18 mouse cellular contexts compared by ENCODE assay signal in genomic region chr7:117846041-117846440, GRCm38 (mm10).
A peak's percentile ranks its signal among the peaks of the same experiment; 100 is the strongest.
DNase-seq lines count a peak whose midpoint lies in the region; ATAC-seq lines count a peak whose summit lies in the region.
"Had no signal": no experiment of that assay in that cellular context is flagged by ENCODE, and none has a peak within 500 bp of the region (broad histone marks: within the 10 kb centered on the region; RNA-seq: fewer than 3 reads in every experiment).

No protein-coding gene starts in this region.

- no peaks in the 10 kb centered on the region for H3K9me3 ChIP-seq in midbrain, embryonic 11.5 days (ENCODE audit: control insufficient read depth, low read length)
- 0 out of 2 replicates have a peak, but pooled peaks cover 3% of the 10 kb centered on the region for H3K9me3 ChIP-seq in midbrain, embryonic 10.5 days (replicated peaks)

- H3K36me3 ChIP-seq in midbrain, embryonic 11.5 days (ENCODE audit: control insufficient read depth, insufficient read depth, low read length) = no peaks in the 10 kb centered on the region
- H3K36me3 ChIP-seq in midbrain, embryonic 10.5 days = no peaks in the 10 kb centered on the region
- H3K36me3 ChIP-seq: G1E had no signal

- no peak for ATAC-seq in midbrain, embryonic 11.5 days (ENCODE audit: low FRiP score)
- ATAC-seq: activated CD4-positive, CD25-positive, alpha-beta regulatory T cell, adult 4 months; CD4-positive, CD25-positive, alpha-beta regulatory T cell, adult 4 months; Patski had no signal

- no peak overlapping the region for H3K4me2 ChIP-seq in midbrain, embryonic 11.5 days

- no peak overlapping the region for H3K27ac ChIP-seq in midbrain, embryonic 11.5 days (ENCODE audit: low read depth, low read length)
- no peak overlapping the region for H3K27ac ChIP-seq in midbrain, embryonic 10.5 days (replicated peaks)

- H3K9ac ChIP-seq in midbrain, embryonic 11.5 days (ENCODE audit: low read length) = no peak overlapping the region

- WGBS in midbrain, embryonic 11.5 days = 86% methylated on average over 5 of the region's 5 CpGs
- 92% methylated on average over 5 of the region's 5 CpGs for WGBS in midbrain, embryonic 10.5 days

- H3K27me3 ChIP-seq in midbrain, embryonic 11.5 days (ENCODE audit: control insufficient read depth, insufficient read depth, low read length) = no peaks in the 10 kb centered on the region
- no peaks in the 10 kb centered on the region for H3K27me3 ChIP-seq in midbrain, embryonic 10.5 days (ENCODE audit: low read depth, poor library complexity, severe bottlenecking)
- H3K27me3 ChIP-seq: Patski had no signal

- no peak overlapping the region for H3K4me3 ChIP-seq in midbrain, embryonic 11.5 days (ENCODE audit: low read depth, low read length)
- H3K4me3 ChIP-seq in midbrain, embryonic 10.5 days = no peak overlapping the region

- H3K4me1 ChIP-seq in midbrain, embryonic 11.5 days (ENCODE audit: control insufficient read depth, insufficient read depth, low read length) = no peaks in the 10 kb centered on the region
- 0 out of 2 replicates have a peak, but pooled peaks cover 3% of the 10 kb centered on the region for H3K4me1 ChIP-seq in midbrain, embryonic 10.5 days

- DNase-seq in heart, adult 11 months = peak; percentile 55
- no peak for DNase-seq in heart, postnatal 36 days
- DNase-seq in midbrain, embryonic 11.5 days (ENCODE audit: low spot score, missing footprints) = peak; percentile 53
- DNase-seq in midbrain, embryonic 10.5 days (ENCODE audit: low spot score) = no peak
- DNase-seq: adrenal gland, adult 2 months; adrenal gland, adult 8-10 months; adrenal gland, postnatal 10 days; adrenal gland, postnatal 14 days; adrenal gland, postnatal 25 days; adrenal gland, postnatal 36 days; B cell, adult 2 months; cerebellum, adult 11 months; cerebellum, adult 11-12 months; cerebellum, adult 18-20 months had no signal

- intact Hi-C loops in heart, postnatal 36 days (cut with DNase I) = no loop called here

Comparison
In these comparisons a context has a peak if more than half of its experiments do, and no peak if none do; other contexts are left out.
1. DNase-seq: peak in heart, adult 11 months (single experiment) and midbrain, embryonic 11.5 days (single experiment); none in heart, postnatal 36 days (0 of 2) and midbrain, embryonic 10.5 days (single experiment).